Mouse (Mus musculus): Measurements from ENCODE around the gene Cnbp. TPM values are rescaled to one million over a fixed set of nuclear protein-coding genes. Genes with fewer than 3 reads are reported as not detected.

The Cnbp gene
- 1,125 and 1,154 TPM in 2 replicates for polyA plus RNA-seq (2014; fragmentation: Nextera tagmentation; extraction: Ambion mirVana)

GRCm38 (mm10) chr6:87850900-87851614, at the start of gene Cnbp:
Cnbp (minus strand) TSS chr6:87851106.
- Histone ChIP-seq H3K4me2 (replicated peaks; ENCODE audit: low read depth, low read length) (peak within 1 kb of the TSS; percentile 78), H3K27ac (ENCODE audit: low read depth, low read length) (peak within 1 kb of the TSS; percentile 80), H3K4me1 (replicated peaks; ENCODE audit: control insufficient read depth, insufficient read depth, low read length) (peaks cover 3% of the 10 kb centered on the region; the same call in 1 of the 2 replicates), H3K27me3 (ENCODE audit: control insufficient read depth, insufficient read depth, low read length) (no peaks in the 10 kb centered on the region), H3K9ac (ENCODE audit: low read depth, low read length) (peak within 1 kb of the TSS; percentile 99), H3K4me3 (ENCODE audit: low read depth, low read length) (peak within 1 kb of the TSS; percentile 100), H3K36me3 (ENCODE audit: control insufficient read depth, insufficient read depth, low read length) (no peaks in the 10 kb centered on the region), H3K9me3 (ENCODE audit: control insufficient read depth, low read length) (no peaks in the 10 kb centered on the region)
- peak; percentile 98 for ATAC-seq (ENCODE audit: low FRiP score)
- peak; percentile 99 for DNase-seq (ENCODE audit: low spot score)
- under 1% methylated on average over 55 of the region's 55 CpGs for WGBS

DNA sequence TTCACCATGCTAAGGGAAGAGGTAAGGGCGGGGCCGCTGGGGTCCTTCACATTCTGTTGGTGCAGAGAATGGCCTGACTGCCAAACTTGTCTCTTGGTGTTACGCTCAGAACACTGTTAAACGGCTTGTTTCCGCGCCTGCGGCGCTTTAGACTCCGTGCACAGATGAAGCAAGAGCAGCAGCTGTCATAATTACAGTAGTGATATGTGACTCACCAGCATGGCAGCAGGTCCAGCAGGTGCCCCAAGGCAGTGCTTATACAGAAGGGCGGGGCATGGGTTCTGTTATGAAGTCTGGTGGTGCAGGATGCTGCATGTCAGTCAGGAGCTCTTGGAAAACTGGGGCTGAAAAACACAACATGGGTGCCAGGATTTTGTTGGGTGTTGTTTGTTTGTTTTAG, 47.1 kb upstream of the Cnbp start:
- Histone ChIP-seq H3K9me3 (ENCODE audit: control insufficient read depth, low read length) (no peaks in the 10 kb centered on the region), H3K4me1 (replicated peaks; ENCODE audit: control insufficient read depth, insufficient read depth, low read length) (no peaks in the 10 kb centered on the region), H3K27me3 (ENCODE audit: control insufficient read depth, insufficient read depth, low read length) (no peaks in the 10 kb centered on the region), H3K27ac (ENCODE audit: low read depth, low read length) (no peak overlapping the region), H3K4me2 (replicated peaks; ENCODE audit: low read depth, low read length) (no peak overlapping the region), H3K36me3 (ENCODE audit: control insufficient read depth, insufficient read depth, low read length) (peaks cover 24% of the 10 kb centered on the region), H3K9ac (ENCODE audit: low read depth, low read length) (no peak overlapping the region), H3K4me3 (ENCODE audit: low read depth, low read length) (no peak overlapping the region)
- DNase-seq (ENCODE audit: low spot score), result no peak
- no peak for ATAC-seq (ENCODE audit: low FRiP score)
- WGBS, result 96% methylated on average over 10 of the region's 10 CpGs

GRCm38 (mm10) chr6:87893931-87894330, 43.0 kb upstream of the Cnbp start:
- DNase-seq (ENCODE audit: low spot score) (no peak), ATAC-seq (ENCODE audit: low FRiP score) (no peak)
- H3K36me3 ChIP-seq (ENCODE audit: control insufficient read depth, insufficient read depth, low read length), result peaks cover 14% of the 10 kb centered on the region
- no peak overlapping the region for H3K27ac ChIP-seq (ENCODE audit: low read depth, low read length)
- H3K4me3 ChIP-seq (ENCODE audit: low read depth, low read length), result no peak overlapping the region
- H3K4me2 ChIP-seq (replicated peaks; ENCODE audit: low read depth, low read length), result no peak overlapping the region
- H3K4me1 ChIP-seq (replicated peaks; ENCODE audit: control insufficient read depth, insufficient read depth, low read length), result no peaks in the 10 kb centered on the region
- 95% methylated on average over 7 of the region's 7 CpGs for WGBS
- H3K9ac ChIP-seq (ENCODE audit: low read depth, low read length), result no peak overlapping the region
- no peaks in the 10 kb centered on the region for H3K27me3 ChIP-seq (ENCODE audit: control insufficient read depth, insufficient read depth, low read length)
- H3K9me3 ChIP-seq (ENCODE audit: control insufficient read depth, low read length), result no peaks in the 10 kb centered on the region

DNA sequence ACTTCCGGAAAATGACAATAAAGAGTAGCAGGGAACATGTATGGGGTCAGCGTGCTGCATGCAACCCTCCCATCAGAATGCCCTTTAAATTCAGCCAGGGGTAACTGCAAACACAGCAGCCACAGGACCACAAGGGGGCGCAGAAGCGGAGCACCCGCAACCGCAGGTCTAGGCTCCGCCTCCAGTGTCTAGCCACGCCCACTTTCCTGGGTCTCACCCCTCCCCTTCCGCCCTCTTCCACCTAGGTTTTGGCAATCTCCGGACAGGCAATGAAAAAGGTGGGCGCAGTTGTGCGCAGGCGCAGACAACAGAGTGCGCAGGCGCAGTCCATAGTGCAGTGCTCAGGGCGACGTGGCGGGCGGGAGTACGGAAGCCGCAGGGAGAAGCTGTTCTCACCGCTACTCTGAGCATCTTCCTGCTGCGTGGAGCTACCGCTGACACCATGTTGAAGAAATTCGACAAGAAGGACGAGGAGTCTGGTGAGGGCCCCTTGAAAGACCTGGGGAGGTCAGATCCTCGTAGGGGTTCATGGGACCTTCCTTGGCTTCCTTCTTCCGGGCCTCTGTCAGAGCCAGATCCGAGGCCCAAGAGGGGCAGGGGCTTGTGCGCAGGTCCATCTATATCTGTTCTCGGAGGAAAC, 36.8 kb upstream of the Cnbp start, which contains the start of gene Copg1:
TSS of gene Copg1 (plus strand) at position 221 of the 640 bp plus-strand sequence.
- H3K27ac ChIP-seq (ENCODE audit: low read depth, low read length), result no peak within 1 kb of the TSS; the same call in 1 of the 2 replicates

GRCm38 (mm10) chr6:87886721-87887120, 35.8 kb upstream of the Cnbp start:
- ATAC-seq (ENCODE audit: low FRiP score) (no peak), DNase-seq (ENCODE audit: low spot score) (no peak)
- H3K4me3 ChIP-seq (ENCODE audit: low read depth, low read length), result no peak overlapping the region
- no peaks in the 10 kb centered on the region for H3K36me3 ChIP-seq (ENCODE audit: control insufficient read depth, insufficient read depth, low read length)
- H3K4me2 ChIP-seq (replicated peaks; ENCODE audit: low read depth, low read length), result no peak overlapping the region
- H3K27me3 ChIP-seq (ENCODE audit: control insufficient read depth, insufficient read depth, low read length), result no peaks in the 10 kb centered on the region
- 92% methylated on average over 1 of the region's 1 CpGs for WGBS
- H3K9ac ChIP-seq (ENCODE audit: low read depth, low read length), result no peak overlapping the region
- H3K9me3 ChIP-seq (ENCODE audit: control insufficient read depth, low read length), result no peaks in the 10 kb centered on the region
- no peak overlapping the region for H3K27ac ChIP-seq (ENCODE audit: low read depth, low read length)
- no peaks in the 10 kb centered on the region for H3K4me1 ChIP-seq (replicated peaks; ENCODE audit: control insufficient read depth, insufficient read depth, low read length)

More for the DNA sequence above, 36.8 kb upstream of the Cnbp start, which contains the start of gene Copg1:
- DNase-seq (ENCODE audit: low spot score) (peak; percentile 100), ATAC-seq (ENCODE audit: low FRiP score) (peak; percentile 97)
- H3K4me3 ChIP-seq (ENCODE audit: low read depth, low read length), result peak within 1 kb of the TSS; percentile 67
- H3K4me1 ChIP-seq (replicated peaks; ENCODE audit: control insufficient read depth, insufficient read depth, low read length), result no peaks in the 10 kb centered on the region
- peak within 1 kb of the TSS; percentile 75 for H3K9ac ChIP-seq (ENCODE audit: low read depth, low read length)
- H3K4me2 ChIP-seq (replicated peaks; ENCODE audit: low read depth, low read length), result peak within 1 kb of the TSS; percentile 65
- no peaks in the 10 kb centered on the region for H3K9me3 ChIP-seq (ENCODE audit: control insufficient read depth, low read length)
- no peaks in the 10 kb centered on the region for H3K27me3 ChIP-seq (ENCODE audit: control insufficient read depth, insufficient read depth, low read length)
- H3K36me3 ChIP-seq (ENCODE audit: control insufficient read depth, insufficient read depth, low read length), result no peaks in the 10 kb centered on the region; the same call in 1 of the 2 replicates
- WGBS, result under 1% methylated on average over 31 of the region's 31 CpGs

DNA sequence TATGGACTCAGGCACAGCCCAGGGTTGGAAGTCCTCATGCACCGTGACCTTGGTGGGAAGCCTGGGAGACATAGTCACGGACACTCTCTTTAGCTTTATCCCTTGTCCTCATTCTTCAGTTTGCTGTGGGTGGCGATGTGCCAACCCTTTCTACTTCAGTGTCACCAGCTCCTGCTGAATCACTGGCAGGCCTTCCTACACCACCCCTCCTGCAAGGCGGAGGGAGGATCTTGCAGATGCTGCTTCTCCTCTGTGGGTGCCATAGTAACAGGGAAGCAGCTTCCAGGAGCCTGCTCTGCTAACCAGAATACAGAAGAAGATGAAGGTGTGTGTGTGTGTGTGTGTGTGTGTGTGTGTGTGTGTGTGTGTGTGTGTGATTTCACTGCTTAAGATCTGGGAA, 31.9 kb upstream of the Cnbp start:
- ATAC-seq (ENCODE audit: low FRiP score) (no peak), DNase-seq (ENCODE audit: low spot score) (no peak)
- no peak overlapping the region for H3K27ac ChIP-seq (ENCODE audit: low read depth, low read length)
- H3K9ac ChIP-seq (ENCODE audit: low read depth, low read length), result no peak overlapping the region
- no peaks in the 10 kb centered on the region for H3K36me3 ChIP-seq (ENCODE audit: control insufficient read depth, insufficient read depth, low read length)
- 77% methylated on average over 4 of the region's 4 CpGs for WGBS
- H3K9me3 ChIP-seq (ENCODE audit: control insufficient read depth, low read length), result no peaks in the 10 kb centered on the region
- no peak overlapping the region for H3K4me3 ChIP-seq (ENCODE audit: low read depth, low read length)
- H3K4me2 ChIP-seq (replicated peaks; ENCODE audit: low read depth, low read length), result no peak overlapping the region
- H3K27me3 ChIP-seq (ENCODE audit: control insufficient read depth, insufficient read depth, low read length), result no peaks in the 10 kb centered on the region
- H3K4me1 ChIP-seq (replicated peaks; ENCODE audit: control insufficient read depth, insufficient read depth, low read length), result no peaks in the 10 kb centered on the region

DNA sequence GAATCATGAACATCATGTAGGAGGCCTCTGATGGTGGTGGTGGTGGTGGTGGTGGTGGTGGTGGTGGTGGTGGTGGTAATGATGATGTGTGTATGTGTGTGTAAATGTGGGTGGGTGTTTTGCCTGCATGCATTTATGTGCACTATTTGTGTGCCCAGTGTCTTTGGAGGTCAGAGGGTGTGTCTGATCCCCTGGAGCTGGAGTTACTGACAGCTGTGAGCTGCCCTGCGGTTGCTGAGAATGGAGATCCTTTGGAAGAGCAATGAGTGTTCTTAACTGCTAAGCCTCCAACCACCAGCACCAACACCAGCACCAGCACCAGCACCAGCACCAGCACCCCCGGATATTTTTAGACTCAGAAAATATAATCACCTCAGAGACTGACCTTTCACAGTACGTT, 31.3 kb upstream of the Cnbp start:
- ATAC-seq (ENCODE audit: low FRiP score) (no peak), DNase-seq (ENCODE audit: low spot score) (no peak)
- H3K27me3 ChIP-seq (ENCODE audit: control insufficient read depth, insufficient read depth, low read length), result no peaks in the 10 kb centered on the region
- 60% methylated on average over 3 of the region's 3 CpGs for WGBS
- H3K27ac ChIP-seq (ENCODE audit: low read depth, low read length), result no peak overlapping the region
- H3K36me3 ChIP-seq (ENCODE audit: control insufficient read depth, insufficient read depth, low read length), result no peaks in the 10 kb centered on the region
- no peak overlapping the region for H3K4me3 ChIP-seq (ENCODE audit: low read depth, low read length)
- H3K9ac ChIP-seq (ENCODE audit: low read depth, low read length), result no peak overlapping the region
- H3K4me1 ChIP-seq (replicated peaks; ENCODE audit: control insufficient read depth, insufficient read depth, low read length), result no peaks in the 10 kb centered on the region
- H3K4me2 ChIP-seq (replicated peaks; ENCODE audit: low read depth, low read length), result no peak overlapping the region
- H3K9me3 ChIP-seq (ENCODE audit: control insufficient read depth, low read length), result no peaks in the 10 kb centered on the region

- Histone ChIP-seq H3K36me3 (ENCODE audit: control insufficient read depth, insufficient read depth, low read length) (no peaks in the 10 kb centered on the region), H3K9me3 (ENCODE audit: control insufficient read depth, low read length) (no peaks in the 10 kb centered on the region), H3K4me2 (replicated peaks; ENCODE audit: low read depth, low read length) (no peak overlapping the region), H3K27me3 (ENCODE audit: control insufficient read depth, insufficient read depth, low read length) (no peaks in the 10 kb centered on the region), H3K27ac (ENCODE audit: low read depth, low read length) (no peak overlapping the region), H3K4me3 (ENCODE audit: low read depth, low read length) (no peak overlapping the region), H3K9ac (ENCODE audit: low read depth, low read length) (no peak overlapping the region), H3K4me1 (replicated peaks; ENCODE audit: control insufficient read depth, insufficient read depth, low read length) (no peaks in the 10 kb centered on the region)
- ATAC-seq (ENCODE audit: low FRiP score), result no peak
- WGBS, result 64% methylated on average over 3 of the region's 3 CpGs
- no peak for DNase-seq (ENCODE audit: low spot score)
Measured at GRCm38 (mm10) chr6:87879628-87880027, 28.7 kb upstream of the Cnbp start.

DNA sequence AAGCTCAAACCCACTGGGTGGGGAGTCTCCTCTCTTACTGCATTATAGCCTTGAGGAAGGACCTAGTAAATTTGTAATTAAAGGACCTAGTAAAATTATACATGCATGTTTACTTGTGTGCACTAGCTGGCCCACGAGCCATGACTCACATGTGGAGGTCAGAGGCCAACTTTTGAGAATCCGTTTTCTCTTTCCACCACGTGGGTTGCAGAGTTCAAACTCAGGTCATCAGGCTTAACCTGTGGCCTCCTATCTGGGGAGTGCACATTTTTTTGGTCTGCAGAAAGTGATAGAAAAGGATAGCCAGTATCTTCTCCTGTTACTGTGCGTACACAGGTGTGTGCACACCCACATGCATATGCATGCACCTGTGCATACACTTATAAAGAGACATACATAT, 28.1 kb upstream of the Cnbp start:
- no peaks in the 10 kb centered on the region for H3K27me3 ChIP-seq (ENCODE audit: control insufficient read depth, insufficient read depth, low read length)
- H3K4me3 ChIP-seq (ENCODE audit: low read depth, low read length), result no peak overlapping the region
- no peak overlapping the region for H3K27ac ChIP-seq (ENCODE audit: low read depth, low read length)
- H3K9ac ChIP-seq (ENCODE audit: low read depth, low read length), result no peak overlapping the region
- no peak overlapping the region for H3K4me2 ChIP-seq (replicated peaks; ENCODE audit: low read depth, low read length)
- H3K36me3 ChIP-seq (ENCODE audit: control insufficient read depth, insufficient read depth, low read length), result no peaks in the 10 kb centered on the region
- 55% methylated on average over 4 of the region's 4 CpGs for WGBS
- H3K9me3 ChIP-seq (ENCODE audit: control insufficient read depth, low read length), result no peaks in the 10 kb centered on the region
- DNase-seq (ENCODE audit: low spot score), result no peak
- ATAC-seq (ENCODE audit: low FRiP score), result no peak
- no peaks in the 10 kb centered on the region for H3K4me1 ChIP-seq (replicated peaks; ENCODE audit: control insufficient read depth, insufficient read depth, low read length)
